Mouse (Mus musculus) myocyte (in vitro differentiated cells): Measurements from ENCODE around the gene Rac2. TPM values are rescaled to one million over a fixed set of nuclear protein-coding genes. Genes with fewer than 3 reads are reported as not detected.

ENCODE experiments used
- H3K27me3 ChIP-seq: one replicate; pipeline ENCODE4 v1.6.1; 2011; ENCODE audit not compliant: control insufficient read depth, insufficient read depth, insufficient read length
- H3K36me3 ChIP-seq: one replicate; pipeline ENCODE4 v1.6.1; 2011; ENCODE audit not compliant: control insufficient read depth, insufficient read depth
- H3K4me2 ChIP-seq: one replicate; pipeline ENCODE4 v1.6.1; 2011; ENCODE audit warnings: low read depth, control low read depth
- H3K4me3 ChIP-seq: one replicate; pipeline ENCODE4 v1.5.1; 2011; ENCODE audit warnings: mild to moderate bottlenecking, control low read depth, moderate library complexity
- H3K79me2 ChIP-seq: one replicate; pipeline ENCODE4 v1.6.1; 2011; ENCODE audit not compliant: control insufficient read depth, insufficient read depth
- H3ac ChIP-seq: one replicate; pipeline ENCODE4 v1.6.1; 2011; ENCODE audit not compliant: control insufficient read depth, insufficient read length
- CEBPB ChIP-seq: IDR thresholded peaks from 2 replicates; pipeline ENCODE4 v1.6.1; 2011; ENCODE audit warnings: mild to moderate bottlenecking, moderate library complexity; ENCODE audit not compliant: poor library complexity, insufficient read depth, severe bottlenecking
- E2F4 ChIP-seq: IDR thresholded peaks from one replicate; pipeline ENCODE4 v1.6.1; 2011; ENCODE audit warnings: mild to moderate bottlenecking, control low read depth, moderate library complexity; ENCODE audit not compliant: insufficient read depth
- MAX ChIP-seq: IDR thresholded peaks from one replicate; pipeline ENCODE4 v1.6.1; 2011; ENCODE audit warnings: low read depth, mild to moderate bottlenecking, control low read depth
- MYOD1 ChIP-seq, 3 experiments: IDR thresholded peaks; one replicate each; pipeline ENCODE4 v1.6.1; 2011; ENCODE audit warnings: control low read depth in 2 of 3, low read depth in 2 of 3, mild to moderate bottlenecking in 2 of 3, moderate library complexity in 1 of 3; ENCODE audit not compliant: insufficient read length in 2 of 3, control insufficient read depth in 1 of 3
- MYOG ChIP-seq, 3 experiments: IDR thresholded peaks; one replicate each; pipeline ENCODE4 v1.6.1; 2011; ENCODE audit warnings: control low read depth in 2 of 3, low read depth in 2 of 3, mild to moderate bottlenecking in 2 of 3; ENCODE audit not compliant: insufficient read length in 2 of 3, control insufficient read depth in 1 of 3, insufficient read depth in 1 of 3
- POLR2A ChIP-seq: IDR thresholded peaks from one replicate; pipeline ENCODE4 v1.6.1; 2011; ENCODE audit warnings: low read depth, mild to moderate bottlenecking, control low read depth, moderate library complexity; ENCODE audit not compliant: insufficient read length
- POLR2AphosphoS2 ChIP-seq: IDR thresholded peaks from one replicate; pipeline ENCODE4 v1.6.1; 2011; ENCODE audit warnings: low read depth, control low read depth; ENCODE audit not compliant: insufficient read length
- REST ChIP-seq: IDR thresholded peaks from one replicate; pipeline ENCODE4 v1.6.1; 2011; ENCODE audit warnings: mild to moderate bottlenecking, control low read depth, moderate library complexity; ENCODE audit not compliant: insufficient read depth, insufficient read length
- SRF ChIP-seq: IDR thresholded peaks from one replicate; pipeline ENCODE4 v1.6.1; 2011; ENCODE audit warnings: low read depth; ENCODE audit not compliant: control insufficient read depth, insufficient read length
- TCF12 ChIP-seq: IDR thresholded peaks from one replicate; pipeline ENCODE4 v1.6.1; 2011; ENCODE audit warnings: mild to moderate bottlenecking, control low read depth; ENCODE audit not compliant: poor library complexity, insufficient read depth, severe bottlenecking
- TCF3 ChIP-seq: IDR thresholded peaks from one replicate; pipeline ENCODE4 v1.6.1; 2011; ENCODE audit warnings: low read depth, control low read depth; ENCODE audit not compliant: insufficient read length
- USF1 ChIP-seq: IDR thresholded peaks from one replicate; pipeline ENCODE4 v1.6.1; 2011; ENCODE audit warnings: low read depth, mild to moderate bottlenecking, control low read depth, moderate library complexity
- polyA plus RNA-seq: library from polyadenylated mRNA; unstranded; fragments of >200 nt; fragmentation: generic; extraction: Trizol; gene quantifications from one replicate; pipeline ENCODE4 v1.2.1, GENCODE M21; 2012; ENCODE audit warnings: missing spikeins

Rac2 gene
- polyA plus RNA-seq, 1 experiment = not detected

DNA sequence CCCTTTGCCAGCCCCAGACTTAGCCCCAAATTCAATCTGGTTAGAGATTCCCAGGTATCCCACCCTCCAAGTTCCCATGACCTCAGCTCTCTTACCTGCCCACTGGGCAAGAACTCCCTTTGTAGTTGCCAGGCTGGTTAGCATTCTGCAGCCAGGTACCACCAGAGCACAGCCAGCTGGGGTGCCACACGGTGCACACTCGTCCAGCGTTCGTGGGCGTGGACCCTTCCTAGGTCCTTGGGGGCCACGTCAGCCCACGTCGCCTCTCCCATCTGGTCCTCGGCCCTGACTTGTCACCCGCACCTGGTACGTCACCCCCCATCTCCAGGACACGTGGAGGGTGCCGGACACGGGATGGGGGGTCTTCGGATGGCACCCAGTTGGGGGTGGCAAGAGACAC, 28.5 kb downstream of the Rac2 start:
- no peaks in the 10 kb centered on the region for H3K79me2 ChIP-seq
- no peak overlapping the region for H3K4me3 ChIP-seq
- H3K4me2 ChIP-seq = no peak overlapping the region
- H3ac ChIP-seq = no peak overlapping the region
- TF ChIP-seq MYOG (IDR thresholded peaks at IDR 0.05; ENCODE audit: control insufficient read depth in 1 of 3, insufficient read depth in 1 of 3, insufficient read length in 2 of 3, low read depth in 2 of 3) = no peak
- TF ChIP-seq E2F4 = no peak
- TF ChIP-seq POLR2AphosphoS2 = no peak
- TF ChIP-seq MAX = no peak
- TF ChIP-seq REST = no peak
- TF ChIP-seq CEBPB = no peak
- TF ChIP-seq MYOD1 (IDR thresholded peaks at IDR 0.05; ENCODE audit: control insufficient read depth in 1 of 3, insufficient read length in 2 of 3, low read depth in 2 of 3) = no peak
- no peak for TF ChIP-seq POLR2A
- TF ChIP-seq TCF3 = no peak
- TF ChIP-seq TCF12 = no peak
- TF ChIP-seq USF1 = no peak
- no peak for TF ChIP-seq SRF
- no peaks in the 10 kb centered on the region for H3K36me3 ChIP-seq
- H3K27me3 ChIP-seq = peaks cover 50% of the 10 kb centered on the region

- H3K36me3 ChIP-seq = no peaks in the 10 kb centered on the region
- no peak overlapping the region for H3K4me3 ChIP-seq
- H3K79me2 ChIP-seq = no peaks in the 10 kb centered on the region
- H3ac ChIP-seq = no peak overlapping the region
- peaks cover 50% of the 10 kb centered on the region for H3K27me3 ChIP-seq
- TF ChIP-seq CEBPB (no peak), MYOD1 (IDR thresholded peaks at IDR 0.05; ENCODE audit: control insufficient read depth in 1 of 3, insufficient read length in 2 of 3, low read depth in 2 of 3) (no peak), REST (no peak), E2F4 (no peak), USF1 (no peak), TCF12 (no peak), TCF3 (no peak)
- no peak overlapping the region for H3K4me2 ChIP-seq
Measured at GRCm38 (mm10) chr15:78542767-78543303, 29.7 kb downstream of the Rac2 start.

DNA sequence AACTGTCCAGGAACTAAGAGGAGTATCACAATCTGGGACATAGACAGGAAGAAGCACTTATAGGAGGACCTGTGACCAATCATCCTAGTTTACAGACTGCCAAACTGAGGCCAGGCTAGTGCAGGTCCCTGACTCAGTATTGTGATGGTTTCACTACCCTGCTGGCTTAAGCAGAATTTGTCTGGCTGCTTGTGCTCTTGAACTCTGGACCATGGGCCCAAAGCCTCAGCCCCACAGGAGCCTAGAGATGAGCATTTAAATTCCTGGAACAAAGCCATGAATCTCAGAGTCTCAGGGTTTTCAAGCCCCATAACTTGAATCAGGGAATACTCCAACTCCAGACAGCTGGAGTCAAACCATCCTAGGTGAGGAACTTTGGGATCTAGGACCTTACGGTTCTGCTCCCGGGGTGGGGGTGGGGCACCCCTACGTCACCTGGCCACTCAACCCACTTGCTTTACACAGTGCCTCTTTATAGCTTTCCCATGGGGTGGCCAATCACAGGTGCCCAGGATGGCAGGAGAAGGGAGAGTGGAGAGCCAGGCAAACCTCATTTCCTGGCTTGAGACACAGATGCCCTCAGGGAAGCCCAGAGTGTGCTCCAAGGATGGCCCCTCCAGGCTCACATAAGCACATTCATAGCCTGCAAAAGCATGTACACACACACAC, 30.4 kb downstream of the Rac2 start:
- Histone ChIP-seq H3K79me2 (no peaks in the 10 kb centered on the region), H3K4me3 (no peak overlapping the region), H3K4me2 (no peak overlapping the region), H3K27me3 (peaks cover 50% of the 10 kb centered on the region), H3ac (no peak overlapping the region), H3K36me3 (no peaks in the 10 kb centered on the region)
- TF ChIP-seq MAX (no peak), SRF (no peak), E2F4 (no peak), POLR2AphosphoS2 (no peak), TCF3 (no peak), CEBPB (no peak)

DNA sequence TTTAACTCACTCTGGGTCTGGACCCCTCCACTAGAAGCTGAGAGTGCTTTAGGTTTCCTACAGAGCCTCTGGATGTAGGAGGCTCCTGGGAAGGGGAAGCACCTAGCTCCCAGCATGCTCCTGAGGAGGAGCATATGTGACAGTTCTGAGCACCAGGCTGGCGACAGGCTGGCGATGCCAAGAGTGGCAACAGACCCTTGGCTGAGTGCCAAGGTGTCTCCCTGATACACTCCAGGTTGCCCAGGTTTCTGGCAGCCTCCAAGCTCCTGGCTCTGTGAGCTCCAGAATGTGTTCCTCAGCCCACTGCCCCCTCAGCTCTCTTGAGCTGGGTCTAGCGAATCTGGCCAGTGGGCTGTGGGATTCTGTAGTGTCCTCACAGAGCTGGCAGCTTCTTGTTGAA, 31.0 kb downstream of the Rac2 start:
- no peaks in the 10 kb centered on the region for H3K79me2 ChIP-seq
- no peak overlapping the region for H3ac ChIP-seq
- H3K36me3 ChIP-seq = no peaks in the 10 kb centered on the region
- no peak for TF ChIP-seq E2F4
- TF ChIP-seq TCF12 = no peak
- TF ChIP-seq MAX = no peak
- no peak for TF ChIP-seq MYOD1 (IDR thresholded peaks at IDR 0.05; ENCODE audit: control insufficient read depth in 1 of 3, insufficient read length in 2 of 3, low read depth in 2 of 3)
- TF ChIP-seq SRF = no peak
- no peak for TF ChIP-seq USF1
- TF ChIP-seq CEBPB = no peak
- TF ChIP-seq MYOG (IDR thresholded peaks at IDR 0.05; ENCODE audit: control insufficient read depth in 1 of 3, insufficient read depth in 1 of 3, insufficient read length in 2 of 3, low read depth in 2 of 3) = no peak
- no peak for TF ChIP-seq POLR2AphosphoS2
- no peak for TF ChIP-seq TCF3
- TF ChIP-seq REST = no peak
- TF ChIP-seq POLR2A = no peak
- no peak overlapping the region for H3K4me3 ChIP-seq
- no peak overlapping the region for H3K4me2 ChIP-seq
- peaks cover 50% of the 10 kb centered on the region for H3K27me3 ChIP-seq

- H3K4me3 ChIP-seq = no peak overlapping the region
- no peak overlapping the region for H3K4me2 ChIP-seq
- H3ac ChIP-seq = no peak overlapping the region
- H3K79me2 ChIP-seq = no peaks in the 10 kb centered on the region
- TF ChIP-seq POLR2A = no peak
- TF ChIP-seq USF1 = no peak
- TF ChIP-seq SRF = no peak
- TF ChIP-seq REST = no peak
- no peak for TF ChIP-seq CEBPB
- no peaks in the 10 kb centered on the region for H3K36me3 ChIP-seq
- peaks cover 50% of the 10 kb centered on the region for H3K27me3 ChIP-seq
Measured at GRCm38 (mm10) chr15:78541036-78541435, 31.5 kb downstream of the Rac2 start.
